Mouse (Mus musculus) C2C12 (cell line): ENCODE measurements around the gene Aqp5.

ENCODE experiments used
- CEBPB ChIP-seq: IDR thresholded peaks from one replicate; pipeline ENCODE4 v1.6.1; 2011; ENCODE audit warnings: low read depth, mild to moderate bottlenecking, control low read depth, moderate library complexity
- CTCF ChIP-seq: IDR thresholded peaks from one replicate; pipeline ENCODE4 v1.5.1; 2011; ENCODE audit not compliant: control insufficient read depth, insufficient read depth, insufficient read length
- MAX ChIP-seq: IDR thresholded peaks from one replicate; pipeline ENCODE4 v1.6.1; 2011; ENCODE audit warnings: mild to moderate bottlenecking, control low read depth
- MYOD1 ChIP-seq: IDR thresholded peaks from one replicate; pipeline ENCODE4 v1.6.1; 2011; ENCODE audit warnings: low read depth; ENCODE audit not compliant: control insufficient read depth, insufficient read length
- MYOG ChIP-seq: IDR thresholded peaks from one replicate; pipeline ENCODE4 v1.6.1; 2011; ENCODE audit not compliant: control insufficient read depth, insufficient read length; ENCODE audit errors: extremely low read depth
- USF1 ChIP-seq: IDR thresholded peaks from one replicate; pipeline ENCODE4 v1.6.1; 2011; ENCODE audit warnings: low read depth, mild to moderate bottlenecking, control low read depth, moderate library complexity

DNA sequence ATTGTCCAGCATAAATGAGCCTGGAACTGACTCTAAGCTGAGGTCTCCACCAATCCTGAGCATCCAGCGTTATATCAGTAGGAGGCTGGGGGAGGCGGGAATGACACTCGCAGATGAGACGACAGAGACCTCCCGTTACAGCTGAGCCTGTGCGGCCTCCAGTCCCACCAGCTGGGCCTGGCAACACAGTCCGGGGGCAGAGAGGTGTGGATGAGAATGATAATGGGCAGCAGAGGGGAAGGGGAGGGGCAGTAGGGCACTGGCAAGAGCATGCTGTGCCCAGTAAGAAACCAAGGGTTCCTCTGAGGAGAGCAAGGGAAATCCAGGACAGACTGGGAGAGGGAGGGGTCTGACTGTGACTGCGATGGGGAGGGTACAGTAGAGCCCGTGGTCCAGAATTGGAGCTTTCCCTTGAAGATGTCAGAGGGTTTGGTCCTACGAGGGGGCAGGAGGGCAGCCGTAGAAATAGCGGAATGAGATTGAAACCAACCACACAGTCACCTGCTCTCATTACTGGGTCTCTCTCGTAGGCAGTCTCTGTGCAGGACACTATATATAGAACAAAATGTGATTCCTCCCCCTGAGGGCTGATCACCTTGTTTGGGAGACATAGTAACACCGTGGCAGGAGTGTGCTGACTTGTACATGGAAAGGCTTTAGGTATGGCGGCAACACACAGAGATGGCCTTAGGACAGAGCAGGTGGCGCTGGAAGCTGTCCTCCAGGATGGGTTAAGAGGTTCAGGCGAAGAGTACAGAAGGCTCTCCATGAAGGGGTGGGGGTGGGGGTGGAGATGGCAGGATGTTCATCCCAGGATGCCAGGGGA is 8.9 kb downstream of the Aqp5 start:
- TF ChIP-seq CTCF (no peak), MYOD1 (no peak), MYOG (no peak), CEBPB (no peak), USF1 (no peak), MAX (no peak)
